Mouse (Mus musculus) spleen, adult 2 months (tissue): ENCODE results near the gene Aloxe3.

Experiments
- CTCF ChIP-seq: fragments of 200-500 bp; IDR thresholded peaks from 2 replicates; pipeline ENCODE4 v1.5.1; 2011; ENCODE audit warnings: mild to moderate bottlenecking, inconsistent platforms; ENCODE audit not compliant: insufficient read depth, insufficient read length, insufficient replicate concordance; ENCODE audit errors: extremely low read depth
- POLR2A ChIP-seq: fragments of 200-500 bp; IDR thresholded peaks from 2 replicates; pipeline ENCODE4 v1.6.1; 2011; ENCODE audit warnings: low read depth, low read length, inconsistent platforms

DNA sequence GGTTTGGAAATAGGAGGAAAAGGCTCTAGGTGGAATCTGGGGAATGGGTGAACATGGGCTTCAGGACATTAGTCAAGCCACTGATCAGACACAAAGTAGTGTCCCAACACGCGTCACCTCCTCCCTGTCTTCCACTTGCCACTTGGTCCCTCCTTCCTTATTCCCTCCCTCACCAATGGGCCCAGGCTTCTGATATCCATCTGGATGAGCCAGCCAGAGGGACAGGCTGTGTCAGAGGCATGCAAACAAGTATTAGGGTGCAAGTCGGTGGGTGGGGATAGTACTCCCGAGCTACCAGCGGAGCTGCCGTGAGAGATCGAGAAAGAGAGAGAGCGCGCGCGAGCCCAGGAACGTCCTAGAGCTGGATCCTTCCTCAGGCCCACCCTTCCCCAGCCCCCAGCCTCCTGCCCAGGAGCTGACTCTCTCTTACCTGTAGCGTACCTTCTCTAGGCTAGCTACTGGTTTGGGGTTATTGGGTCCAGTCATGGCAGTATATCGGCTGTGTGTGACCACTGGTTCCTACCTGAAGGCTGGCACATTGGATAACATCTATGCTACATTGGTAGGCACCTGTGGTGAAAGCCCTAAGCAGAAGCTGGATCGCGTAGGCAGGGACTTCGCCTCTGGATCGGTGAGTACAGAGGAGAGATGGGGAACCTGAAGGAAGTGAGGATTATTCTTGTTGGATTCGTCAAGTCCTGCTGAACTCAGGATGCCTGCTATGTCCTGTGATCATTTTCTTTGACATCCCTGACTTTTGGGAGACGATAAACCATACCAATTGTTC, 416 bp downstream of the Aloxe3 start:
- TF ChIP-seq CTCF (no peak), POLR2A (no peak)
